Mouse (Mus musculus): ENCODE measurements around the gene Ubqln4. TPM values are rescaled to one million over a fixed set of nuclear protein-coding genes. Genes with fewer than 3 reads are reported as not detected.

Gene Ubqln4
- 10 to 100 TPM; 72.4 to 78.7 TPM for total RNA-seq (2021)
- long read RNA-seq, experiment 1, transcript Ubqln4-201 (11 exons, 3,330 nt) = major isoform, 69 of 116 reads
- long read RNA-seq, experiment 1, partial matches to known transcripts = 32 of 116 reads
- long read RNA-seq, experiment 1, other reads (novel, unspliced or antisense) = 15 of 116 reads
- long read RNA-seq, experiment 2, transcript Ubqln4-201 (11 exons, 3,330 nt) = major isoform, 33 of 51 reads
- long read RNA-seq, experiment 2, partial matches to known transcripts = 17 of 51 reads
- long read RNA-seq, experiment 2, other reads (novel, unspliced or antisense) = 1 of 51 reads

GRCm38 (mm10) chr3:88553525-88553879 lies at the start of gene Ubqln4:
Gene Ubqln4 (plus strand): TSS chr3:88553758.
- peak; percentile 93 for DNase-seq

DNA sequence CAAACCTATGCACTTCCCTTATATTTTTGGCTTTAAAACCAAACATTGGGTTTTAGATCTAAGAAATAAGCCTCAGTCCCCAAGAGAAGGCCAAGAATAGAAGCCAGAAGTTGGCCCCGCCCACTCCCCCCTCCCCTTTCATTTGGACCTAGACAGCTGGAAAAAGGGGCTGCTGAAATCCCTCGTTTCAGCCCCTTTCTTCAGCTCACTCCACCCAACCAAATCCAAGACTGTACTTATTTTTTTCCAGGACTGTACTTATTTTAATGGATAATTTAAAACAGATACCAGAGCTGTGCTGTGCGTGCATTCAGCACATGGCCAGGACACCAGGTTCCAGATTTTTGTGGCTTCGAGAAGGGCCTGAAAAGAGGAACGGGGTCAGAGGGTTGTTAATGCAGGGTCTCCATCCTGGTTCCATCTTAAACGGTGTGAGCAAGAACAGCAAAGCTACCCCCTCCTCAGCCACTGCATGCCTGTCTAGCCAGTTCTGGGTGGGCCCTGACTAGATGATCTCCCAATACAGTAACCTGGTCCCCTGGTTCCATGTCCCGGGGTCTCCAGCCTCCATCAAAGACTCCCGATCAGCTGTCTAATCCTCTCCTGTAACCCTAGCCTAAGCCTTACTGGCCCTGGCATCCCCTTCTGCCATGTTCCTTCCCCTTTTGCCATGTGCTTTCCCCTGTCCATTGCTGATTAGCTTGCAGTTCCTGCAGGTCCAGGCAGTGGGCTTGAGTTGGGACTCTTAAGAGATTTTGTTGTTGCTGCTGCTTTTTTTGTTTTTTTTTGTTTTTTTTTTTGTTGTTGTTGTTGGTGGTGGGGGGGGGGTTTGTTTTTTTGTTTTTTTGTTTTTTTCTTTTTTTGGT lies 49.4 kb upstream of the Ubqln4 start:
- no peak for DNase-seq

GRCm38 (mm10) chr3:88505081-88505480 lies 48.5 kb upstream of the Ubqln4 start:
- no peak for DNase-seq

- DNase-seq = no peak
These were observed 47.8 kb upstream of the Ubqln4 start for GRCm38 (mm10) chr3:88505765-88506164.

GRCm38 (mm10) chr3:88509250-88509649 lies 44.3 kb upstream of the Ubqln4 start:
- DNase-seq = no peak

DNA sequence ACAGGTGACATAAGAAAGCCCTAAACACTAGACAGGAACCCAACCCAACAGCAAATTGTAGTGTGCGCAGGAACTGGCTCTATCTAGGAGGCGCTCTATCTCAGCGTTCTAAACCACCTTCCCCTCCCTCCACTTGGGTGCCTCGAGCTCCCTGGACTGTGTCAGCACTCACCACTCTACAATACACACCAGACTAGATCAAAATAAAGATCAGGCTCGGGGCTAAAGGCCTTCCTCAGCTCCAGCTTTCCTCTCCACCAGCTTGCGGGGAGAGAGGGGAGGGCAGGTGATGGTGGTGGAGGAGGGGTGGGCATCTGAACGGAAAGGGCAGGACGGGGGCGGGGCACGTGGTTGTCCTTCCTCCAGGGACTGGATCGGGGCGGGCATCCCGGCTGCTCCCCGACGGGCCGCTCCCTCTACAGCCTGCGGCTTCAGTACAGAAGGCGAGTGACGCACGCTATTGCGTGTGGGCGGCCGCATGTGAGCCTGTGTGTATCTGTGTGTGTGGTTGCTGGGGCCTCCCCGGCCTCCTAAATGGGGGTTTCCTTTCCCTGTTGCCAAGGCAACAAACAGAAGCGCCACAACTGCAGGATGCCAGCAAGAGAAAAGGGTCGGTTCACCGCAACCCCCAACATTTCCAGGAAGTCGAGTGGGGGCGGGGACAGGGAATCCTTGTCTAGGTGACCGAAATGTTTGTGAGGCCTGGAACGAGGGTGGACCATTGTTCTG lies 43.7 kb upstream of the Ubqln4 start, which contains the start of gene Lmna:
Gene Lmna, minus strand, starts transcription at position 265 of the 729 bp plus-strand sequence.
- DNase-seq = peak; percentile 93 to 96

GRCm38 (mm10) chr3:88510421-88511289 lies 42.9 kb upstream of the Ubqln4 start:
- no peak for DNase-seq

DNA sequence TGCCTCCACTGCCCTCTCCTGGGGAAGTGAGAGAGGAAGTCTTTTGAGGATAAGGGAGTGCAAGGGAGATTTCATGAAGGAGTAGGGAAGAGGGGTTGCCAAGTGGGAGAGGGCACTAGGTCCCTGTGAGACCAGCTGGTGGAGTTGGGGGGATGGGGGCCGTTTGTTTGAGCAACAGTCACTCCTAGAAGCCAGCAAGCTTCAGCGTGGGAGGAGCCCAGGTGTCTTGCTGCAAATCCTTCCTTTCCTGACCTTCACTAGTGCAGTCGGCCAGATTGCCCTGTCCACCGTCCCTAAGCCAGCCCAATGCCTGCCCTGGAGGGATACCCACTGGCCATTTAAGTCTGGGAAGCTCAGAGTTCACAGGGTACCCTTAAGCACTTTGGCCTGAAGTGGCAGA lies 42.0 kb upstream of the Ubqln4 start:
- DNase-seq = no peak

DNA sequence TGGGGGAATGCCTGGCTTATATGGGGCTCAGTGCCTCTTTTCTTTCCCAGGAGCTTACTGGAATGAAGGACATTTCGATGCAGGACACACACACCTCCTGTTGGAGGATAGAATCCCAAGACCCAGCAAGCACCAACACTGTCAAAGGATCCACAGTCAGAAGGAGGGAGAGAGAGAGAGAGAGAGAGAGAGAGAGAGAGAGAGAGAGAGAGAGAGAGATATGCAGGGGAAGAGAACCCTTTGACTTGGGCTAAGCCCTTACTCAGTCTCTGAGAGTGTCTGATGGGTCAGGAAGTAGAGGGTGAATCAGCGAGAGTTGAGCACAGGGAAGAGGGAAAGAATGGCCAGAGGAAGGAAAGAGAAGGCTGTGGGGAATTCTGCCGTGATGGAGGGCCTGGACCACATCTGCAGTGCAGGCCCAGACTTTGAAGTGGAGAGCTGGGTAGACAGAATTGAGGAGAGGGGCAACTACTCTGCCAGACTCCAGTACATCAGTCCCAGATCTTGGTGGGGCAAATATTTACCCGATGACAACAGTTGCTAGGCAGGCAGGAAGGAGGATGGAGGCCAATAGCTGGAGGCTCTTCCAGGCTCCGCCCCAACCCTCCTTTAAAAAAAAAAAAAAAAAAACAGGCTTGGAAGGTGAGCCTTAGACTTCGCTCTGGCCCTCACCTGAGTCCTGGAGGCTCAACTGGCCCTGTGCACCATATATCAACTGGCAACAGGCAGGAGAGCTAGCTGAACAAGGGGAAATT lies 41.2 kb upstream of the Ubqln4 start:
- DNase-seq = no peak

GRCm38 (mm10) chr3:88512896-88513545 lies 40.5 kb upstream of the Ubqln4 start:
- no peak for DNase-seq

DNA sequence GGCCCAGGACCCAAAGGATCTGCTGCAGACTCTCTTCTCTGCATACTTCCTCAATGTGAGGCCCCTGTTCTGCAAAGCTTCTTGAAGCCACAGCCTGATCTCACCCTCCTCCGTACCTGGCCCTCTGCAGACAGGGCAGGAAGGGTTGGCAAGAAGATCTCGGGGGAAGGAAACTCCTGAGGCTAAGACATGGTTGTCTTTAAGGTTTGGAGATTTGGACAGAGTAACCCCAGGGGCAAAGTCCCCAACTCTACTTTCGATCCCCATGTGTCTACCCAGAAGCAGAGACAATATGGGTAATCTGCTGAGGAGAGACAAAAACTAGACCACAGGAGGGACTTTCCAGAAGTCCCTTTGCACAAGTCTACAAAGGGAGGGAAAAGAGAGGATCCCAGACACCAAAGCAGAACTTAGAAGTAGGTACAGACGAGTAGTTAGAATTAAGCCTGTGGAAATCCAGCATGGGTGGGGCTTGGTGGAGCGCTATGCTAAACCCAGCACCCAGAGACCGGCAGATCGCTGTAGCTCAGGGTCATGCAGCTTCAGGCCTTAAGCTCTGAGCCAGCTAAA lies 39.9 kb upstream of the Ubqln4 start:
- no peak for DNase-seq

DNA sequence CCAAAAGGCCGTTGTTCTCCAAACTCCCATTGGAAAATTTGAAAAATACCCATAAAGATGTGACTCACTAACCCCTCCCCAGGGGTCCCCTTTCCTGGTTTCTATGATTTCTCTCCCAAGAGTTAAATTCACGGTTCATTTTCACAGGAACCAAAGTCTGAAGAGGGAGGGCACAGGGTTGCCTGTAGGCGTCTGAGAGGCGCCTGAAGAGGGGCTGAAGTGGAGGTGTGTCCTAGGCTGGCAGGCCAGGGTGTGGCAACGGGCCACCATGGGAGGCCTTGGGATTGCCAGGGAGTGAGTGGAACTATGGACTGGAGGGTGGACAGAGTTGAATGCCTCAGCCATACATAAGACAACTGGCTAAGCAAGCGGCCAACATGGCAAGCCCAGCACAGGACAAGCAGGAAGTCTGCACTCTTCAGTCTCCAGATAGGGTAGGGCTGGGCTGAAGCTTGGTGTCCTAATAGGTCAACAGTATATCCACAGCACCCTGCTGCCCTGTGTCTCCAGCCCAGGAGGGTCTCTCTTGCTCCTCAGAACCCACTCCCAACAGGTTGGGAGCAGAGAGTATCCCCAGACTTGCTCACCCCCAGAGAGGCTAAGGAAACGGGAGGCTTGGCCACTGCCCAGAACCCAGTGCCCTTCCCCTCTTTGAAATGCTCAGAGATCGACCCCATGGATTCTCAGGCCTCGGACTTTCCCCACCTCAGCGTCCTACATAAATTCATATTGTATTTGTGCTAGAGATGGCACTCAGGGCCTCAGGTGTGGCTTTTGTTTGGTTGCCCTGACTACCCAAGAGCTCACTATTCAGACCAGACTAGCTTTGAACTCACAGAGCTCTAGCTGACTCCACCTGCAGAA lies 39.1 kb upstream of the Ubqln4 start:
- DNase-seq = no peak

- no peak for DNase-seq
These were observed 38.5 kb upstream of the Ubqln4 start for GRCm38 (mm10) chr3:88515095-88515386.

- no peak for DNase-seq
These were observed 37.2 kb upstream of the Ubqln4 start for GRCm38 (mm10) chr3:88516407-88516806.

GRCm38 (mm10) chr3:88518411-88518810 lies 35.1 kb upstream of the Ubqln4 start:
- no peak for DNase-seq

DNA sequence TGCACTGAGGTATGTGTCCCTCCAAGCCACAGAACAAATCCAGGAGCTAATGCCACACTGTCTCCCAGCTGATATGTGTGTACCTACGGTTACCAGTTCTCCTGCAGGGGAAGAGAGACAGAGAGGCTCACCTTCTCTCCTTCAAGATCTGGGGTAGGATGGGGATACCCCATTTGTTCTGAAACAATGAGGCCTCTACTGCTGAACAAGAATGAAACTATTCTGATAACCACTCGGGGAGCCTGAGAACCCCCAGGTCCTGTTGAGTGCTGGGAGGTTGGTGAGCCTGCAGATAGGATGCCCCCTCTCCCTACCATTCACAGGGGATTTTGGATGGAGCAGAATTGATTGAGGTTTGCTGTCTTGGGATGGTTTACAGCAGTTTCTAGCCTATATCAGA lies 33.5 kb upstream of the Ubqln4 start:
- DNase-seq = no peak

DNA sequence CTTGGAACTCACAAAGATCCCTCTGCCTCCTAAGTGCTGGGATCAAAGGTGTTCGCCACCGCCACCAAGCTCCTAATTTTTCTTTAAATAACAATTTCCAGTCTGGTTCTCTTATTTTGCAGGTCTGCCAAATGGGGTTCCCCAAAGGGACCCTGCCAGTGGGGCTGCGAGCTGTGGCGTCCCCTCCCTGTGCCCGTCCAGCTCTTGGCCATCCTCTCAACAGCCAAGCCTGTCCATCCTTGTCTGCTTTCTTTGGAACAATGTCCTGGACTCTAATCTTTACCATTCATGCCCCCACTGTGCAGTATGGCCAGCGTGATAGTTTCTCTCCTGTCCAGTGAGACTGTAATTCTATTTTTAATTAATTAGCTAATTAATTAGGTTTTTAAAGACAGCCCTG lies 32.4 kb upstream of the Ubqln4 start:
- no peak for DNase-seq

- DNase-seq = peak; percentile 78 to 85
These were observed 31.7 kb upstream of the Ubqln4 start for GRCm38 (mm10) chr3:88521803-88522331.

- no peak for DNase-seq
These were observed 30.5 kb upstream of the Ubqln4 start for GRCm38 (mm10) chr3:88523027-88523426.
